Mouse (Mus musculus) intestine, embryonic 16.5 days (tissue): ENCODE results near the gene Wdr12. TPM values are rescaled to one million over a fixed set of nuclear protein-coding genes. Genes with fewer than 3 reads are reported as not detected.
A peak's percentile ranks its signal among the peaks of the same experiment; 100 is the strongest.

Experiments
- ATAC-seq: fragments of 200-750 bp; cut with Nextera tagmentation; 2 replicates; pipeline ENCODE4 v1.8.0; 2017; ENCODE audit warnings: moderate TSS enrichment, moderate library complexity
- H3K27ac ChIP-seq: fragments of 300-500 bp; sonication (generic); 2 replicates; pipeline ENCODE4 v1.5.1; 2014; ENCODE audit warnings: mild to moderate bottlenecking, low read length
- H3K27me3 ChIP-seq: fragments of 300-500 bp; sonication (generic); replicated peaks from 2 replicates; pipeline ENCODE4 v1.6.1; 2014; ENCODE audit warnings: low read length, control low read depth, mixed read lengths; ENCODE audit not compliant: control insufficient read depth, insufficient read depth
- H3K36me3 ChIP-seq: fragments of 300-500 bp; sonication (generic); 2 replicates; pipeline ENCODE4 v1.6.1; 2014; ENCODE audit warnings: low read length, control low read depth; ENCODE audit not compliant: control insufficient read depth, insufficient read depth
- H3K4me1 ChIP-seq: fragments of 300-500 bp; sonication (generic); 2 replicates; pipeline ENCODE4 v1.6.1; 2014; ENCODE audit warnings: low read length, control low read depth, mixed read lengths; ENCODE audit not compliant: control insufficient read depth, insufficient read depth
- H3K4me2 ChIP-seq: fragments of 300-500 bp; sonication (generic); 2 replicates; pipeline ENCODE4 v1.6.1; 2014; ENCODE audit warnings: low read depth, low read length, control low read depth
- H3K4me3 ChIP-seq: fragments of 300-500 bp; sonication (generic); 2 replicates; pipeline ENCODE4 v1.5.1; 2014; ENCODE audit warnings: mild to moderate bottlenecking, low read length
- H3K9ac ChIP-seq: fragments of 300-500 bp; sonication (generic); 2 replicates; pipeline ENCODE4 v1.6.1; 2014; ENCODE audit warnings: low read depth, low read length
- H3K9me3 ChIP-seq: fragments of 300-500 bp; sonication (generic); 2 replicates; pipeline ENCODE4 v1.6.1; 2016; ENCODE audit warnings: low read length, control low read depth; ENCODE audit not compliant: control insufficient read depth
- WGBS: fragments of 180-500 bp; shearing (Covaris S2); extraction: QIAGEN DNeasy Blood & Tissue Kit; methylation state at CpG from one replicate; pipeline ENCODE4 v1.1.7; 2014; 5-methylcytosine and 5-hydroxymethylcytosine counted together
- polyA plus RNA-seq: library from polyadenylated mRNA; unstranded; fragments of >200 nt; fragmentation: Nextera tagmentation; extraction: Ambion mirVana; gene quantifications from 2 replicates; pipeline ENCODE4 v1.2.1, GENCODE M21; 2015

Wdr12 gene
- 44.9 and 50.1 TPM in 2 replicates for polyA plus RNA-seq

GRCm38 (mm10) chr1:60098024-60098781 is at the start of gene Wdr12, which contains the start of gene Carf:
Wdr12 (minus strand) TSS chr1:60098645.
Carf (plus strand) TSS chr1:60098247.
- Histone ChIP-seq H3K27me3 (no peaks in the 10 kb centered on the region), H3K4me1 (peaks cover 4% of the 10 kb centered on the region; the same call in 1 of the 2 replicates), H3K9me3 (no peaks in the 10 kb centered on the region), H3K27ac (peak within 1 kb of the TSS; percentile 98), H3K9ac (peak within 1 kb of the TSS; percentile 98), H3K4me3 (peak within 1 kb of the TSS; percentile 98), H3K36me3 (no peaks in the 10 kb centered on the region), H3K4me2 (peak within 1 kb of the TSS; percentile 78)
- ATAC-seq: peak; percentile 98
- WGBS: under 1% methylated on average over 70 of the region's 71 CpGs

- H3K9ac ChIP-seq: no peak overlapping the region
- H3K4me3 ChIP-seq: no peak overlapping the region
- ATAC-seq: no peak
- no peak overlapping the region for H3K27ac ChIP-seq
- 52% methylated on average over 9 of the region's 9 CpGs for WGBS
- H3K9me3 ChIP-seq: no peaks in the 10 kb centered on the region
- H3K4me1 ChIP-seq: no peaks in the 10 kb centered on the region
- H3K4me2 ChIP-seq: no peak overlapping the region
- H3K36me3 ChIP-seq: no peaks in the 10 kb centered on the region
- H3K27me3 ChIP-seq: no peaks in the 10 kb centered on the region
These were observed 38.9 kb upstream of the Wdr12 start for GRCm38 (mm10) chr1:60137346-60137745.

- no peak for ATAC-seq
- 67% methylated on average over 7 of the region's 7 CpGs for WGBS
- Histone ChIP-seq H3K27ac (no peak overlapping the region), H3K4me3 (no peak overlapping the region), H3K27me3 (no peaks in the 10 kb centered on the region), H3K36me3 (no peaks in the 10 kb centered on the region), H3K4me2 (no peak overlapping the region), H3K9me3 (no peaks in the 10 kb centered on the region), H3K9ac (no peak overlapping the region), H3K4me1 (no peaks in the 10 kb centered on the region)
These were observed 19.4 kb upstream of the Wdr12 start for GRCm38 (mm10) chr1:60117721-60118455.

- no peaks in the 10 kb centered on the region for H3K4me1 ChIP-seq
- H3K9me3 ChIP-seq: no peaks in the 10 kb centered on the region
- no peak for ATAC-seq
- WGBS: 100% methylated on average over 1 of the region's 1 CpGs
- H3K36me3 ChIP-seq: peaks cover 7% of the 10 kb centered on the region; the same call in 1 of the 2 replicates
- H3K4me2 ChIP-seq: no peak overlapping the region
- H3K4me3 ChIP-seq: no peak overlapping the region
- H3K9ac ChIP-seq: no peak overlapping the region
- no peak overlapping the region for H3K27ac ChIP-seq
- no peaks in the 10 kb centered on the region for H3K27me3 ChIP-seq
These were observed 6.1 kb upstream of the Wdr12 start for GRCm38 (mm10) chr1:60104582-60104981.

GRCm38 (mm10) chr1:60098839-60099238 is 394 bp upstream of the Wdr12 start:
- peak overlapping the region; percentile 60 for H3K4me2 ChIP-seq
- peak overlapping the region; percentile 98 for H3K9ac ChIP-seq
- peak overlapping the region; percentile 98 for H3K4me3 ChIP-seq
- no peak overlapping the region for H3K27ac ChIP-seq
- ATAC-seq: no peak
- H3K36me3 ChIP-seq: no peaks in the 10 kb centered on the region
- no peaks in the 10 kb centered on the region for H3K27me3 ChIP-seq
- H3K4me1 ChIP-seq: peaks cover 4% of the 10 kb centered on the region; the same call in 1 of the 2 replicates
- WGBS: 15% methylated on average over 9 of the region's 9 CpGs
- no peaks in the 10 kb centered on the region for H3K9me3 ChIP-seq

GRCm38 (mm10) chr1:60097277-60098023 is 995 bp downstream of the Wdr12 start:
- WGBS: under 1% methylated on average over 25 of the region's 25 CpGs

GRCm38 (mm10) chr1:60096572-60097276 is 1.7 kb downstream of the Wdr12 start:
- Histone ChIP-seq H3K27ac (no peak overlapping the region; the same call in 1 of the 2 replicates), H3K9ac (peak overlapping the region; percentile 98), H3K9me3 (no peaks in the 10 kb centered on the region), H3K4me2 (peak overlapping the region; percentile 78), H3K4me1 (peaks cover 4% of the 10 kb centered on the region; the same call in 1 of the 2 replicates), H3K4me3 (peak overlapping the region; percentile 98), H3K36me3 (0 out of 2 replicates have a peak, but pooled peaks cover 2% of the 10 kb centered on the region), H3K27me3 (no peaks in the 10 kb centered on the region)
- ATAC-seq: no peak
- 7% methylated on average over 13 of the region's 13 CpGs for WGBS

More at GRCm38 (mm10) chr1:60097277-60098023, 995 bp downstream of the Wdr12 start:
- Histone ChIP-seq H3K4me1 (peaks cover 4% of the 10 kb centered on the region; the same call in 1 of the 2 replicates), H3K27ac (peak overlapping the region; percentile 98), H3K4me2 (peak overlapping the region; percentile 78), H3K36me3 (no peaks in the 10 kb centered on the region), H3K4me3 (peak overlapping the region; percentile 98), H3K9ac (peak overlapping the region; percentile 98), H3K27me3 (no peaks in the 10 kb centered on the region), H3K9me3 (no peaks in the 10 kb centered on the region)
- ATAC-seq: peak; percentile 93

GRCm38 (mm10) chr1:60076411-60076810 is 22.0 kb downstream of the Wdr12 start:
- Histone ChIP-seq H3K9me3 (no peaks in the 10 kb centered on the region), H3K4me1 (no peaks in the 10 kb centered on the region), H3K27ac (no peak overlapping the region), H3K9ac (no peak overlapping the region), H3K4me2 (no peak overlapping the region), H3K27me3 (no peaks in the 10 kb centered on the region), H3K4me3 (no peak overlapping the region), H3K36me3 (no peaks in the 10 kb centered on the region)
- ATAC-seq: no peak
- WGBS: 84% methylated on average over 6 of the region's 6 CpGs
